13 mouse cellular contexts compared by ENCODE assay signal in the genomic region with DNA sequence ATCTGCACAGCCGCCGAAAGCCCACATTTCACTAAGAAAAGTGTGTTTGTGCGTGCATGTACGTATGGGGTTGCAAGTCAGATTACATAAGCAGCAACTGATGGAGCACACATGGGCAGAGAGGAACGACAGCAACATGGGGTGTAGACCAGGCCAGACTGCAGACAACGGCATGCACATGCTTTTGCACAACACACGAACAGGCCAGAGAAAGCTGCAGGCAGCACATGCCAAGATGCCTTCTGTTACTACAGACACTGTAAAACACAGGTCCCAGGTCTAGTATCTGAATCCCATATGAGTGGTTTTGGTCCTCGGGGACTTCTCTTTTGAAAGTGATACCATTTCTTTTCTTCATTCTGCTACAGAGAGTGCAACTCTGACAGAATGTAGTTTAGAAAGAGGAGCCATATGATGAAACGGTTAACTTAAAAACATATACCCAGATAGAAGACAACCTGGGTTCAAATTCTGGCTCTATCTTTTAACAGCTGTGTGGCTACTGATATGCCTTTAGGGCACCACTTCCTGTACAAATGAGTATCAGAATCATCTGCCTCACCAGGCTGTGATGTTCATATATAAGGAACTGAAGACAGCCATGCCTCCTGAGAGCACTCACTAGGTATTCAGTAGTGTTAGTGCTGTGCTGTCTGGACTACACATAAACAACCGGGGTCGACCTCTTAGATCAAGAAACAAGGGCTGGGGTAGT. TPM values are rescaled to one million over a fixed set of nuclear protein-coding genes. Genes with fewer than 3 reads are reported as not detected.
DNase-seq lines count a peak whose midpoint lies in the region; ATAC-seq and TF ChIP-seq lines count a peak whose summit lies in the region.
"Had no signal": no experiment of that assay in that cellular context is flagged by ENCODE, and none has a peak within 500 bp of the region (broad histone marks: within the 10 kb centered on the region; RNA-seq: fewer than 3 reads in every experiment).

No protein-coding gene starts in this region.

- no peak overlapping the region for H3K4me3 ChIP-seq in cerebellum, adult 2 months (replicated peaks; ENCODE audit: insufficient read depth, low read depth, low read length)
- H3K4me3 ChIP-seq in embryonic facial prominence, embryonic 15.5 days (replicated peaks): peak overlapping the region; percentile 18
- H3K4me3 ChIP-seq in hindbrain, embryonic 11.5 days (ENCODE audit: low read depth, low read length): no peak overlapping the region
- H3K4me3 ChIP-seq: liver, embryonic 15.5 days had no signal

- H3K27ac ChIP-seq in cerebellum, adult 2 months (ENCODE audit: insufficient read depth, low read length): no peak overlapping the region
- no peak overlapping the region for H3K27ac ChIP-seq in embryonic facial prominence, embryonic 15.5 days (replicated peaks)
- H3K27ac ChIP-seq in hindbrain, embryonic 11.5 days (ENCODE audit: low read depth, low read length): no peak overlapping the region
- H3K27ac ChIP-seq: hindbrain, embryonic 14.5 days; liver, embryonic 15.5 days had no signal

- peak overlapping the region; percentile 18 for H3K4me2 ChIP-seq in embryonic facial prominence, embryonic 15.5 days (replicated peaks)
- no peak overlapping the region for H3K4me2 ChIP-seq in hindbrain, embryonic 11.5 days (replicated peaks; ENCODE audit: low read depth, low read length)
- H3K4me2 ChIP-seq: hindbrain, embryonic 14.5 days; liver, embryonic 15.5 days; midbrain, embryonic 11.5 days had no signal

- intact Hi-C loops in left cerebral cortex, postnatal 25 days (cut with DNase I): no loop called here
- intact Hi-C loops in left cerebral cortex, postnatal 14 days (cut with DNase I): no loop called here

- WGBS in cerebellum, adult 2 months: 63% methylated on average over 11 of the region's 11 CpGs
- WGBS in embryonic facial prominence, embryonic 15.5 days: 48% methylated on average over 11 of the region's 11 CpGs
- 80% methylated on average over 11 of the region's 11 CpGs for WGBS in hindbrain, embryonic 11.5 days

- H3K9me3 ChIP-seq in embryonic facial prominence, embryonic 15.5 days (replicated peaks): no peaks in the 10 kb centered on the region
- H3K9me3 ChIP-seq in hindbrain, embryonic 11.5 days (ENCODE audit: control insufficient read depth, low read length): no peaks in the 10 kb centered on the region
- H3K9me3 ChIP-seq: liver, embryonic 15.5 days had no signal

- DNase-seq in cerebellum, adult 2 months: no peak
- peak; percentile 23 to 56 for DNase-seq in left cerebral cortex, postnatal 25 days (ENCODE audit: low spot score in 2 of 2)
- no peak for DNase-seq in left cerebral cortex, postnatal 14 days (ENCODE audit: low spot score in 2 of 2)
- no peak for DNase-seq in hindbrain, embryonic 11.5 days (ENCODE audit: low spot score)
- DNase-seq in thymus, postnatal 25 days: no peak
- DNase-seq: gastrocnemius, postnatal 36 days; kidney, postnatal 14 days had no signal

- TF ChIP-seq POLR2A in cerebellum, adult 2 months (IDR thresholded peaks at IDR 0.05; ENCODE audit: borderline replicate concordance, insufficient read depth, low read length): no peak

- TF ChIP-seq CTCF in cerebellum, adult 2 months (IDR thresholded peaks at IDR 0.05; ENCODE audit: borderline replicate concordance, insufficient read depth, low read depth, low read length): no peak

- peaks cover 6% of the 10 kb centered on the region for H3K4me1 ChIP-seq in cerebellum, adult 2 months (ENCODE audit: control insufficient read depth, insufficient read depth, low read length)
- H3K4me1 ChIP-seq in embryonic facial prominence, embryonic 15.5 days: peaks cover 18% of the 10 kb centered on the region; the same call in 1 of the 2 replicates
- H3K4me1 ChIP-seq in hindbrain, embryonic 11.5 days (replicated peaks; ENCODE audit: control insufficient read depth, insufficient read depth, low read length): no peaks in the 10 kb centered on the region
- H3K4me1 ChIP-seq: liver, embryonic 15.5 days had no signal

- no peaks in the 10 kb centered on the region for H3K36me3 ChIP-seq in embryonic facial prominence, embryonic 15.5 days
- no peaks in the 10 kb centered on the region for H3K36me3 ChIP-seq in hindbrain, embryonic 11.5 days (ENCODE audit: control insufficient read depth, insufficient read depth, low read length)

- no peak overlapping the region for H3K9ac ChIP-seq in embryonic facial prominence, embryonic 15.5 days
- no peak overlapping the region for H3K9ac ChIP-seq in hindbrain, embryonic 11.5 days (ENCODE audit: low read depth, low read length)
- H3K9ac ChIP-seq: hindbrain, embryonic 14.5 days; liver, embryonic 15.5 days had no signal

- 0 out of 2 replicates have a peak, but pooled peaks have one; percentile 36 for ATAC-seq in cerebellum, adult (ENCODE audit: insufficient number of reproducible peaks, low FRiP score, low TSS enrichment)
- no peak for ATAC-seq in embryonic facial prominence, embryonic 15.5 days (ENCODE audit: insufficient number of reproducible peaks, low FRiP score, low TSS enrichment, low read depth)
- peak; percentile 58 for ATAC-seq in megakaryocyte, adult 5-6 weeks (ENCODE audit: poor library complexity, severe bottlenecking)
- no peak for ATAC-seq in hindbrain, embryonic 11.5 days (ENCODE audit: low FRiP score)

- no peaks in the 10 kb centered on the region for H3K27me3 ChIP-seq in cerebellum, adult 2 months (ENCODE audit: control insufficient read depth, insufficient read depth, low read length)
- no peaks in the 10 kb centered on the region for H3K27me3 ChIP-seq in embryonic facial prominence, embryonic 15.5 days
- no peaks in the 10 kb centered on the region for H3K27me3 ChIP-seq in hindbrain, embryonic 11.5 days (ENCODE audit: control insufficient read depth, insufficient read depth, low read length)
- H3K27me3 ChIP-seq: liver, embryonic 15.5 days had no signal

RNA-seq across cellular contexts. Expression of a gene that starts 3.4 kb away (rescaled TPM):
- 0.28 and 0.32 TPM in 2 replicates for polyA plus RNA-seq in cerebellum, adult 2 months (2012; rRNA removed)
- under 1 TPM; 0.53 to 0.78 TPM for total RNA-seq in left cerebral cortex, postnatal 25 days (2021)
- total RNA-seq in left cerebral cortex, postnatal 14 days (2021): 1 to 10 TPM in 1 of 2 experiments, under 1 TPM in 1; 0.87 to 1.4 TPM
- 65.3 and 75.8 TPM in 2 replicates for polyA plus RNA-seq in embryonic facial prominence, embryonic 15.5 days (2015; fragmentation: Nextera tagmentation; extraction: Ambion mirVana)
- total RNA-seq in megakaryocyte, adult 5-6 weeks (2015): not detected in 2 replicates
- total RNA-seq in megakaryocyte, adult 5-6 weeks (2017): 0.15 and 0.61 TPM in 2 replicates
- 5.1 and 6.9 TPM in 2 replicates for polyA plus RNA-seq in hindbrain, embryonic 11.5 days (2014; fragmentation: Nextera tagmentation; extraction: Ambion mirVana)

Comparison
In these comparisons a context has a peak if more than half of its experiments do, and no peak if none do; other contexts are left out.
1. DNase-seq: peak in left cerebral cortex, postnatal 25 days (2 of 2); none in cerebellum, adult 2 months (0 of 2), left cerebral cortex, postnatal 14 days (0 of 2), hindbrain, embryonic 11.5 days (single experiment) and thymus, postnatal 25 days (single experiment).
2. ATAC-seq: peak in cerebellum, adult (single experiment) and megakaryocyte, adult 5-6 weeks (single experiment); none in embryonic facial prominence, embryonic 15.5 days (single experiment) and hindbrain, embryonic 11.5 days (single experiment).